Mouse (Mus musculus) CH12.LX (cell line): ENCODE measurements around the gene Olfr460. TPM values are rescaled to one million over a fixed set of nuclear protein-coding genes. Genes with fewer than 3 reads are reported as not detected.

Source experiments
- BHLHE40 ChIP-seq: IDR thresholded peaks from 2 replicates; pipeline ENCODE4 v1.6.1; 2011; ENCODE audit warnings: mild to moderate bottlenecking, low read depth, low read length, improper control_type of control experiment
- JUN ChIP-seq: IDR thresholded peaks from 2 replicates; pipeline ENCODE4 v1.6.1; 2011; ENCODE audit warnings: low read depth, mild to moderate bottlenecking, low read length, improper control_type of control experiment, moderate library complexity; ENCODE audit not compliant: insufficient read depth
- NELFE ChIP-seq: IDR thresholded peaks from 2 replicates; pipeline ENCODE4 v1.6.1; 2011; ENCODE audit warnings: low read depth, low read length, improper control_type of control experiment
- SMC3 ChIP-seq: IDR thresholded peaks from 2 replicates; pipeline ENCODE4 v1.6.1; 2011; ENCODE audit warnings: low read depth, low read length, improper control_type of control experiment
- USF2 ChIP-seq: conservative IDR thresholded peaks from 2 replicates; pipeline ENCODE4 v1.6.1; 2011; ENCODE audit warnings: low read depth, low read length, improper control_type of control experiment
- ZNF384 ChIP-seq: IDR thresholded peaks from 2 replicates; pipeline ENCODE4 v1.6.1; 2012; ENCODE audit warnings: low read depth, low read length, improper control_type of control experiment, inconsistent platforms
- polyA plus RNA-seq: library from polyadenylated mRNA; unstranded; fragments of >175 nt; gene quantifications from 2 replicates; pipeline ENCODE4 v1.2.1, GENCODE M21; 2012; ENCODE audit warnings: low read depth; ENCODE audit not compliant: insufficient read length
- total RNA-seq, 2 experiments: library from RNA; depleted of rRNA; stranded (reverse); fragments of 300-350 nt in 1 of 2; fragments of >200 nt in 1 of 2; gene quantifications; 2 replicates each; pipeline ENCODE4 v1.2.3; 2012 to 2014

Olfr460 gene
- total and polyA plus RNA-seq, 3 experiments: not detected

GRCm38 (mm10) chr6:40617965-40618364, 48.7 kb downstream of the Olfr460 start (continued):
- TF ChIP-seq JUN (no peak), USF2 (no peak), BHLHE40 (no peak), SMC3 (peak; percentile 70), ZNF384 (no peak), NELFE (0 out of 2 replicates have a peak, but pooled peaks have one; percentile 20)

Other genes starting within 250 kb of the Olfr460 start
- gene Agk, start 244.3 kb upstream of the Olfr460 start, total RNA-seq (2012; rRNA removed): 24.8 and 26.9 TPM in 2 replicates
- 41.5 and 42.5 TPM in 2 replicates for gene Agk, start 244.3 kb upstream of the Olfr460 start, total RNA-seq (2014; rRNA removed)
- gene Agk, start 244.3 kb upstream of the Olfr460 start, polyA plus RNA-seq: 22.1 and 26.1 TPM in 2 replicates
- 10.9 and 13.1 TPM in 2 replicates for gene E330009J07Rik, start 133.4 kb upstream of the Olfr460 start, total RNA-seq (2012; rRNA removed)
- gene E330009J07Rik, start 133.4 kb upstream of the Olfr460 start, total RNA-seq (2014; rRNA removed): 21.6 and 22.0 TPM in 2 replicates
- 11.6 and 12.3 TPM in 2 replicates for gene E330009J07Rik, start 133.4 kb upstream of the Olfr460 start, polyA plus RNA-seq
- not detected in 2 replicates for gene Wee2, start 130.4 kb upstream of the Olfr460 start, total RNA-seq (2012; rRNA removed)
- gene Wee2, start 130.4 kb upstream of the Olfr460 start, total RNA-seq (2014; rRNA removed): not detected in 2 replicates
- not detected in 2 replicates for gene Wee2, start 130.4 kb upstream of the Olfr460 start, polyA plus RNA-seq
- 70.2 and 84.1 TPM in 2 replicates for gene Ssbp1, start 98.1 kb upstream of the Olfr460 start, total RNA-seq (2012; rRNA removed)
- gene Ssbp1, start 98.1 kb upstream of the Olfr460 start, total RNA-seq (2014; rRNA removed): 109 and 110 TPM in 2 replicates
- 118 and 147 TPM in 2 replicates for gene Ssbp1, start 98.1 kb upstream of the Olfr460 start, polyA plus RNA-seq
- not detected in 2 replicates for gene Tas2r137, start 78.3 kb upstream of the Olfr460 start, total RNA-seq (2012; rRNA removed)
- not detected in 2 replicates for gene Tas2r137, start 78.3 kb upstream of the Olfr460 start, total RNA-seq (2014; rRNA removed)
- gene Tas2r137, start 78.3 kb upstream of the Olfr460 start, polyA plus RNA-seq: not detected in 2 replicates
- not detected in 2 replicates for gene Tas2r108, start 76.0 kb upstream of the Olfr460 start, total RNA-seq (2012; rRNA removed)
- not detected in 2 replicates for gene Tas2r108, start 76.0 kb upstream of the Olfr460 start, total RNA-seq (2014; rRNA removed)
- not detected in 2 replicates for gene Tas2r108, start 76.0 kb upstream of the Olfr460 start, polyA plus RNA-seq
- gene Prss37, start 50.0 kb upstream of the Olfr460 start, total RNA-seq (2012; rRNA removed): not detected in 2 replicates
- not detected in 2 replicates for gene Prss37, start 50.0 kb upstream of the Olfr460 start, total RNA-seq (2014; rRNA removed)
- gene Prss37, start 50.0 kb upstream of the Olfr460 start, polyA plus RNA-seq: not detected in 2 replicates
- gene Olfr461, start 14.4 kb upstream of the Olfr460 start, total RNA-seq (2012; rRNA removed): not detected in 2 replicates
- not detected in 2 replicates for gene Olfr461, start 14.4 kb upstream of the Olfr460 start, total RNA-seq (2014; rRNA removed)
- gene Olfr461, start 14.4 kb upstream of the Olfr460 start, polyA plus RNA-seq: not detected in 2 replicates
- 0.71 and 1.4 TPM in 2 replicates for gene Clec5a, start 16.3 kb downstream of the Olfr460 start, total RNA-seq (2012; rRNA removed)
- gene Clec5a, start 16.3 kb downstream of the Olfr460 start, total RNA-seq (2014; rRNA removed): 1.0 and 1.7 TPM in 2 replicates
- 0.97 and 1.1 TPM in 2 replicates for gene Clec5a, start 16.3 kb downstream of the Olfr460 start, polyA plus RNA-seq
- not detected in 2 replicates for gene Tas2r138, start 43.8 kb downstream of the Olfr460 start, total RNA-seq (2012; rRNA removed)
- not detected in 2 replicates for gene Tas2r138, start 43.8 kb downstream of the Olfr460 start, total RNA-seq (2014; rRNA removed)
- not detected in 2 replicates for gene Tas2r138, start 43.8 kb downstream of the Olfr460 start, polyA plus RNA-seq
- not detected in 2 replicates for gene Mgam, start 59.3 kb downstream of the Olfr460 start, total RNA-seq (2012; rRNA removed)
- gene Mgam, start 59.3 kb downstream of the Olfr460 start, total RNA-seq (2014; rRNA removed): not detected in 2 replicates
- gene Mgam, start 59.3 kb downstream of the Olfr460 start, polyA plus RNA-seq: 0.04 and 0.06 TPM in 2 replicates